Mouse (Mus musculus) heart, adult 2 months (tissue): ENCODE data around the gene Csrp2.

ENCODE experiments used
- EP300 ChIP-seq: fragments of 200-500 bp; IDR thresholded peaks from 2 replicates; pipeline ENCODE4 v1.6.1; 2011; ENCODE audit warnings: low read depth, low read length, control low read depth; ENCODE audit not compliant: insufficient read depth
- POLR2A ChIP-seq: fragments of 200-500 bp; IDR thresholded peaks from 2 replicates; pipeline ENCODE4 v1.6.1; 2011; ENCODE audit warnings: mild to moderate bottlenecking, low read depth, low read length, control low read depth; ENCODE audit not compliant: insufficient read depth

DNA sequence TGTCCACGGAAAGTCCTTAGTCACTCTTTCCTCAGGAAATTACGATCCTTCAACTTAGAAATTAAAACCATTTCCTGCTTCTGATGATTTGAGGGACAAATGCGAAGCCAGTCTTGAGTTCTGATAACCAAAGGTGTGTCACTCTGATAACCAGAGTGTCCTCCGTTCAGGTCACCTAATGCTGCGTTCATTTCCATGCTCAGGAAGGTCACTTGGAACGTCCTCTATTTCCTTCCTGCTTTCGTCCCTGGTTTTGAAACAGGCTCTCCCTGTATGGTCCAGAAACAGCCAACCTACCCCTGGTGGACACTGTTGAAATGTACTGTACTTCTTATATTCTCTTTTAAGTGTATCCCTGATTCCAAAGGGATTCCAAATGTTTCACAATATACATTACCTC lies 16.1 kb downstream of the Csrp2 start:
- TF ChIP-seq EP300, result no peak
- no peak for TF ChIP-seq POLR2A
